Mouse (Mus musculus) lung, embryonic 16.5 days (tissue): Measurements from ENCODE around the gene Homez. TPM values are rescaled to one million over a fixed set of nuclear protein-coding genes. Genes with fewer than 3 reads are reported as not detected.

Experiments
- ATAC-seq: fragments of 200-750 bp; cut with Nextera tagmentation; 2 replicates; pipeline ENCODE4 v1.8.0; 2017; ENCODE audit warnings: low read depth, mild to moderate bottlenecking, moderate library complexity
- H3K27ac ChIP-seq: fragments of 300-500 bp; sonication (generic); 2 replicates; pipeline ENCODE4 v1.5.1; 2014; ENCODE audit warnings: mild to moderate bottlenecking, control low read depth, low read length
- H3K27me3 ChIP-seq: fragments of 300-500 bp; sonication (generic); 2 replicates; pipeline ENCODE4 v1.6.1; 2014; ENCODE audit warnings: low read depth, low read length, mixed read lengths; ENCODE audit not compliant: control insufficient read depth, insufficient read depth
- H3K36me3 ChIP-seq: fragments of 300-500 bp; sonication (generic); 2 replicates; pipeline ENCODE4 v1.6.1; 2014; ENCODE audit warnings: low read length; ENCODE audit not compliant: control insufficient read depth, insufficient read depth
- H3K4me1 ChIP-seq: fragments of 300-500 bp; sonication (generic); replicated peaks from 2 replicates; pipeline ENCODE4 v1.6.1; 2014; ENCODE audit warnings: low read length, mixed read lengths; ENCODE audit not compliant: control insufficient read depth, insufficient read depth
- H3K4me2 ChIP-seq: fragments of 300-500 bp; sonication (generic); 2 replicates; pipeline ENCODE4 v1.6.1; 2014; ENCODE audit warnings: low read depth, low read length, control low read depth
- H3K4me3 ChIP-seq: fragments of 300-500 bp; sonication (generic); 2 replicates; pipeline ENCODE4 v1.5.1; 2014; ENCODE audit warnings: mild to moderate bottlenecking, low read length, control low read depth
- H3K9ac ChIP-seq: fragments of 300-500 bp; sonication (generic); 2 replicates; pipeline ENCODE4 v1.6.1; 2014; ENCODE audit warnings: low read length, control low read depth
- H3K9me3 ChIP-seq: fragments of 300-500 bp; sonication (generic); 2 replicates; pipeline ENCODE4 v1.6.1; 2016; ENCODE audit warnings: low read length; ENCODE audit not compliant: control insufficient read depth
- WGBS: fragments of 180-500 bp; shearing (Covaris S2); extraction: QIAGEN DNeasy Blood & Tissue Kit; methylation state at CpG from one replicate; pipeline ENCODE4 v1.1.7; 2014; 5-methylcytosine and 5-hydroxymethylcytosine counted together
- polyA plus RNA-seq: library from polyadenylated mRNA; unstranded; fragments of >200 nt; fragmentation: Nextera tagmentation; extraction: Ambion mirVana; gene quantifications from 2 replicates; pipeline ENCODE4 v1.2.1, GENCODE M21; 2015

The Homez gene
- polyA plus RNA-seq, 1 experiment from 2014 or later = 13.2 TPM

DNA sequence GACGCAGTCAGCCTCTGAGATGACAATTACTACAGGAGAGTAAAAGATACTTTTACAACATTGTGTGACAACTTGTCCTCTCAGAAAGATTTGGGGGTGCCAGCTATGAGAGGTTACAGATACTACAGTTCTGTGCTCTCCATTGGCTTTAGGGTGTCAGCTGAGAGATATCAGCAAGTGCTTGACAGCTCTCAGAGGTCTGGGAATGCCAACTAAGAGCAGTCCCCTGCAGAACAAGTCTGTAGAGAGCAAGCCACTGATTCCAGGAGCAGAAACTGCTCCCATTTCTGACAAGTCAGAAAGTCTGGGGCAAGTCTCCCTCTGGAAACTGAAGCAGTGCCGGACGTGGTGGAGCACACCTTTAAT, 61.1 kb downstream of the Homez start:
- Histone ChIP-seq H3K36me3 (no peaks in the 10 kb centered on the region), H3K9me3 (no peaks in the 10 kb centered on the region), H3K9ac (no peak overlapping the region), H3K4me2 (no peak overlapping the region), H3K4me1 (no peaks in the 10 kb centered on the region), H3K27ac (no peak overlapping the region), H3K4me3 (no peak overlapping the region), H3K27me3 (no peaks in the 10 kb centered on the region)
- WGBS = 66% methylated on average over 3 of the region's 3 CpGs
- no peak for ATAC-seq

DNA sequence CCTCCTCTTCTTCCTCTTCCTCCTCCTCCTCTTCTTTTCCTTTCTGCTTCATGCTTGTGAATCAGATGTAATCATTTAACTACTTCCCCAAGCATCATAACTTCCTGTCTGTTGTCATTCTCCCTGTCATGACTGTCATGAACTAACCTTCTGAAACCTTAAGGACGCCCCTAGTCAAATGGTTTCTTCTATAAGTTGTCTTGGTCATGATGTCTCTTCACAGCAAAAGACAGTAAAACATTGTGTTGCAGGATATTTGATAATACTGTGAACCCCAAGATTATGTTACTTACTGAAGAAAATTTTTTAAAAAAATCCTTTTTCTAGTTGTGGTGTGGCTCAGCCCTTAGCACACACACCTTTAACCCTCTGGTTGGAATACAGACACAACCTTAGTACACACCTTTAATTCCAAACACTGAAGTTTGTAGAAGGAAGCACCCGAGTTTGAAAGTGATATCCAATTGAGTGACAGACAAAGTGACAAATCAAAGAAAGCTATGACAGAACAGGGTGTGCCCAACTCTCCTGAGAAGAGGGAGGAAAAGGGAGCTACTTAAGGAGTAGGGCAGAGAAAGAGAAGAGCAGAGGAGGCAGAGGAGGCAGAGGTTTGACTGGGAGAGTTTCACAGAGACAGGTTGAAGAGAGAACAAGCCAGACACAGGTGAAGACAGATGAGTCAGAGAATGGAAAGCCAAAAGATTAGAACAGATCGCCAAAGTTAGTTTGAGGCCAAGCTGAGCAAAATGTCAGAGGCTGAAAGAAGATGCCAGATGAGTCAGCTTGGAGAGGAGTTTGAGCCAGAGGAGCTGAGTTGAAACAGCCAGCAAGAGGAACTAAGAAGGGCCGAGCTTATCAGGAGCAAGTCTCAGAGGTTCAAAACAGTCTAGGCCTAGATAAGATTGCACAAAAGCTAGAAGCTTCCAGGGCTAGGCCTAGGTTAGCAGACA, 61.8 kb downstream of the Homez start:
- H3K9ac ChIP-seq = no peak overlapping the region
- no peak overlapping the region for H3K4me2 ChIP-seq
- no peak overlapping the region for H3K27ac ChIP-seq
- H3K4me3 ChIP-seq = no peak overlapping the region
- no peak for ATAC-seq
- no peaks in the 10 kb centered on the region for H3K9me3 ChIP-seq
- H3K36me3 ChIP-seq = no peaks in the 10 kb centered on the region
- 52% methylated on average over 4 of the region's 4 CpGs for WGBS
- no peaks in the 10 kb centered on the region for H3K27me3 ChIP-seq
- no peaks in the 10 kb centered on the region for H3K4me1 ChIP-seq

DNA sequence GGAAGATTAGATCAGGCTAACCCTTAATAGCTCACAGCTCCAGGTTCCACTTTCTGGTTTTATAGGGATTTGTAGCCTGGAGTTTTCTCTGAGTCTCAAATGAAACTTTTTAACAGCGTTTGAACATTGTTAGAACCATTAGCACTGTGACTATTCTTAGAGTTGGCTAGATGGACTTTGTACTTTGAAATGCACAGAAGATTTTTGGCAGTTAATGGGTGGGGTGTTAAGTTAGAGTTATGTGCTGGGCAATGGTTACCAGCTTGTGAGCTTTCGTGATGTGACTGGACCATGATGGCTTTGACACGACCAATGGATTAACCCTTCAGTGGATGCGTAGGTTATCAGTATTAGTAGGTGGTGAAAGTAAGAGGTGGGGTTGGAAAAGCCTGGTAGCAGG, 64.6 kb downstream of the Homez start:
- WGBS = 67% methylated on average over 4 of the region's 4 CpGs
- no peaks in the 10 kb centered on the region for H3K4me1 ChIP-seq

More for the DNA sequence above, 64.6 kb downstream of the Homez start:
- Histone ChIP-seq H3K27me3 (no peaks in the 10 kb centered on the region), H3K27ac (no peak overlapping the region), H3K36me3 (no peaks in the 10 kb centered on the region), H3K4me2 (no peak overlapping the region), H3K4me3 (no peak overlapping the region), H3K9me3 (no peaks in the 10 kb centered on the region), H3K9ac (no peak overlapping the region)
- ATAC-seq = no peak

Other genes starting within 250 kb of the Homez start
- 1.2 and 4.3 TPM in 2 replicates for gene Psmb11, start 249.5 kb downstream of the Homez start, polyA plus RNA-seq
- gene Gm17606, start 230.0 kb downstream of the Homez start, polyA plus RNA-seq = not detected in 2 replicates
- 2.1 and 2.8 TPM in 2 replicates for gene Cdh24, start 229.6 kb downstream of the Homez start, polyA plus RNA-seq
- gene 1700123O20Rik, start 184.7 kb downstream of the Homez start, polyA plus RNA-seq = 73.4 and 78.9 TPM in 2 replicates
- gene Acin1, start 184.0 kb downstream of the Homez start, polyA plus RNA-seq = 106 and 116 TPM in 2 replicates
- gene Gm29776, start 172.1 kb downstream of the Homez start, polyA plus RNA-seq = 0.11 and 0.19 TPM in 2 replicates
- gene Cebpe, start 158.8 kb downstream of the Homez start, polyA plus RNA-seq = 0.28 TPM in 1 of 2 replicates, not detected in the other
- gene Slc7a8, start 89.0 kb downstream of the Homez start, polyA plus RNA-seq = 1.9 and 2.0 TPM in 2 replicates
- not detected in 2 replicates for gene Rnf212b, start 56.8 kb downstream of the Homez start, polyA plus RNA-seq
- gene Ppp1r3e, start 6.6 kb upstream of the Homez start, polyA plus RNA-seq = 1.5 and 1.6 TPM in 2 replicates
- gene Bcl2l2, start 12.4 kb upstream of the Homez start, polyA plus RNA-seq = 3.4 and 4.2 TPM in 2 replicates
- not detected in 2 replicates for gene Gm20521, start 12.5 kb upstream of the Homez start, polyA plus RNA-seq
- 89.1 and 92.8 TPM in 2 replicates for gene Pabpn1, start 21.5 kb upstream of the Homez start, polyA plus RNA-seq
- 27.2 and 28.3 TPM in 2 replicates for gene Slc22a17, start 42.2 kb upstream of the Homez start, polyA plus RNA-seq
- 24.6 and 26.0 TPM in 2 replicates for gene Efs, start 55.2 kb upstream of the Homez start, polyA plus RNA-seq
- not detected in 2 replicates for gene Il25, start 61.7 kb upstream of the Homez start, polyA plus RNA-seq
- gene Cmtm5, start 65.3 kb upstream of the Homez start, polyA plus RNA-seq = 1.2 and 1.7 TPM in 2 replicates
- gene Myh6, start 96.0 kb upstream of the Homez start, polyA plus RNA-seq = 111 and 179 TPM in 2 replicates
- not detected in 2 replicates for gene Gm17428, start 106.0 kb upstream of the Homez start, polyA plus RNA-seq
- gene Myh7, start 123.7 kb upstream of the Homez start, polyA plus RNA-seq = 37.3 and 42.7 TPM in 2 replicates
- 75.9 and 76.9 TPM in 2 replicates for gene Ngdn, start 144.5 kb upstream of the Homez start, polyA plus RNA-seq
- gene Zfhx2, start 221.4 kb upstream of the Homez start, polyA plus RNA-seq = 3.8 and 4.3 TPM in 2 replicates
- gene Thtpa, start 223.8 kb upstream of the Homez start, polyA plus RNA-seq = 21.0 and 21.1 TPM in 2 replicates
- gene Ap1g2, start 235.6 kb upstream of the Homez start, polyA plus RNA-seq = 19.7 and 23.2 TPM in 2 replicates
- gene Jph4, start 246.0 kb upstream of the Homez start, polyA plus RNA-seq = 0.18 and 0.40 TPM in 2 replicates